Mouse (Mus musculus): ENCODE measurements around the gene Ccnl2. TPM values are rescaled to one million over a fixed set of nuclear protein-coding genes. Genes with fewer than 3 reads are reported as not detected.

The Ccnl2 gene
- 59.8 and 62.5 TPM in 2 replicates for polyA plus RNA-seq (2012; rRNA removed)

DNA sequence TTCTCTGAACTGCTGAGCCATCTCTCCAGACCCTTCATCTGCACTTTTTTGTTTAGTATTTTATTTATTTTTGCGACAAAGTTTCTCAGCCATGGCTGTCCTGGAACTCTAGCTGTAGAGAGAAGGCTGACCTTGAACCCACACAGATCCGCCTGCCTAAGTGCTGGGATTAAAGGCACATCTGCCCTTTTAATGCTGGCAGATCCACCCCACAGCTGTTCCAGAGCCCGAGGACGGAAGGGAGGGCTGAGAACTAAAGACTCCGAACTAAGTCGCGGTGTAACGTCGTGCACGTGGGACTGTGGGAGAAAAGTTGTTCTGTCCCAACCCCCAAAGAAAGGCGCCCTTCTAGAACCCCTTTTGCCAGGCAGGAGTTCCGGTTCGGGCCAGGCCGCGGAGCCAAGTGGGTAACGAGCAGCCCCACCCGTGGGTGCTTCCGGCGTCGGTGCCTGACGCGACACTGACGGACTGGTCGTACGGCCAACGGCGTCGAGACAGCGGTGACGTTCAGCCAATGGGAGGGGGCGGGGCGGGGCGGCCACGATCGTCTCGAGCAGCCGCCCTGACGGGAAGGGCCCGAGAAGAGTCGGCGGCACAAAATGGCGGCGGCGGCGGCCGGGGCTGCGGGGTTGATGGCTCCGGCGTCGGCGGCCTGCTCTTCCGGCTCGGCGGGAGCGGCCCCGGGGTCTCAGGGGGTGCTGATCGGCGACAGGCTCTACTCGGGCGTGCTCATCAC is at the start of gene Ccnl2:
Gene Ccnl2, plus strand, starts transcription at position 561 of the 736 bp plus-strand sequence.
- peak; percentile 89 for DNase-seq
- H3K4me1 ChIP-seq (ENCODE audit: control insufficient read depth, insufficient read depth, low read length) = peaks cover 8% of the 10 kb centered on the region
- TF ChIP-seq POLR2A (IDR thresholded peaks at IDR 0.05; ENCODE audit: borderline replicate concordance, extremely low read depth, low read depth, low read length) (peak; percentile 53; the same call in 1 of the 2 replicates), CTCF (IDR thresholded peaks at IDR 0.05; ENCODE audit: insufficient read depth, low read length) (no peak)
- under 1% methylated on average over 59 of the region's 60 CpGs for WGBS
- H3K4me3 ChIP-seq (replicated peaks; ENCODE audit: extremely low read depth, low read depth, low read length) = peak within 1 kb of the TSS; percentile 91

DNA sequence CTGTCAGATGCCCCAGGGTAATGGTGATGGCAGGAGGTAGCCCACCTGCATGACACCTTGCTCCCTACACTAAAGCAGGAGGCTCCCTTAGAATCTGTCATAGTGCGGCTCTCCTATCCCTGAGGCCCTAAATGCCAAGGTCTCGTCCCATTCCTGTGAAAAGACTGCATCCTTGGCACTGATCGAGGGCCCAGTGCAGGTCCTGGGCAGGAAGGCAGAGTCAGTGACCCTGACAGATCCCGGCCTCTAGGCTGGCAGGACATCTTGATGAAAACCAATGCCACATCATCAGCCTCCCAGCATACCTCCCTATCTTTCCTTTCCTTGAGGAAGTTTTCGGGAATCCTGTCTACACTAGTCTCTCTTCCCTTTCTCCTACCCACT is 42.8 kb upstream of the Ccnl2 start:
- TF ChIP-seq POLR2A (IDR thresholded peaks at IDR 0.05; ENCODE audit: borderline replicate concordance, extremely low read depth, low read depth, low read length) (no peak), CTCF (IDR thresholded peaks at IDR 0.05; ENCODE audit: insufficient read depth, low read length) (no peak)
- DNase-seq = no peak
- no peak overlapping the region for H3K4me3 ChIP-seq (replicated peaks; ENCODE audit: extremely low read depth, low read depth, low read length)
- H3K4me1 ChIP-seq (ENCODE audit: control insufficient read depth, insufficient read depth, low read length) = peaks cover 7% of the 10 kb centered on the region
- WGBS = 66% methylated on average over 5 of the region's 5 CpGs

DNA sequence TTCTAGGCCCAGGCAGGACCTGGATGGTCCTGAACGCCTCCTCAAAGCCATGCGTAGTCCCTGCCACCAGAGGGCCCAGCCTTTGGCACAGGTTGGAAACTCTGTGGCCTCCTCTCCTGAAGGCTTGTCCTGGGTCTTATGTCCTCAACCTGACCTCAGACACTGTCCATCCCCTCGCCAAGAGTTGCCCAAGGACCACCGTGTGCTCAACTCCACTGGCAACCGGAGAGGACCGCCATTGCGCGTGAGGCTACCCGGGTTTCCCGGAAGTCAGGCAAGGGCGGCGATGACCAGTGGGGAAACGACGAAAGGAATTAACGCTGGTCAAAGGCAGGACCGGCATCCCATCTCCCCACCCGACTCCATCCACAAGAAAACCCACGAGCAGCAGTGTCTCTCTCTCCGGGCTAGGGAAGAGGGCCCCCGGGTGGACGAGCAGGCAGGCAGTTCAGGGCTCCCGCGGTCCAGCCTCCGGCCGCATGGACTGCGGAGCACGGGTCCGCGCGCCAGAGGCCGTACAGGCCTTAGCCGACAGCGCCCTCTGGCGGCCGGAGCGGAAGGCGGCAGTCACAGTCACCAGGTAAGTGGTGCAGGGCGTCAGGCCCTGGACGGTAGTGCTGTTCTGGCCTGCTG is 42.3 kb upstream of the Ccnl2 start:
- under 1% methylated on average over 39 of the region's 39 CpGs for WGBS
- TF ChIP-seq POLR2A (IDR thresholded peaks at IDR 0.05; ENCODE audit: borderline replicate concordance, extremely low read depth, low read depth, low read length) (peak; percentile 62), CTCF (IDR thresholded peaks at IDR 0.05; ENCODE audit: insufficient read depth, low read length) (peak; percentile 87)
- Histone ChIP-seq H3K4me3 (replicated peaks; ENCODE audit: extremely low read depth, low read depth, low read length) (peak overlapping the region; percentile 72), H3K4me1 (ENCODE audit: control insufficient read depth, insufficient read depth, low read length) (peaks cover 7% of the 10 kb centered on the region)
- DNase-seq = peak; percentile 91

DNA sequence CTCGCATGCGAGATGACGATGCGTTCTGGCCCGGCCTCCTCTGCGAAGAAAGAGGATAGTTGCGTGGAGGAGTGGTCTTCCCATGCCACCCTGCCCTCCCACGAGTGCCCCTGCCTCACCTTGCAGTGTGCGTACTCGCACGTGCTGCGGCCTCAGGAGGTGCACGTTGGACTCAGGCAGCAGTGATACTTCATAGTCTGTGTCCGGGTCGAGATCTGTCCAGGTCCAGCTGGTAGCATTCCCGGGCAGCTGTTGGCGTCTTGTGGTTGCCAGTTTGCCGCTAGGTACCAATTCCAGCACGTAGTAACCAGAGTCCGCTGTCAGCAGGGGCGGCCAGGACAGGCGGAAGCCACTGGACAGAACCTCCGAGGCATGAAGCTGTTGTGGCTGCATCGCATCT is 41.7 kb upstream of the Ccnl2 start:
- TF ChIP-seq POLR2A (IDR thresholded peaks at IDR 0.05; ENCODE audit: borderline replicate concordance, extremely low read depth, low read depth, low read length) (no peak), CTCF (IDR thresholded peaks at IDR 0.05; ENCODE audit: insufficient read depth, low read length) (no peak)
- DNase-seq = no peak
- Histone ChIP-seq H3K4me1 (ENCODE audit: control insufficient read depth, insufficient read depth, low read length) (peaks cover 12% of the 10 kb centered on the region), H3K4me3 (replicated peaks; ENCODE audit: extremely low read depth, low read depth, low read length) (no peak overlapping the region)
- WGBS = 52% methylated on average over 24 of the region's 24 CpGs

DNA sequence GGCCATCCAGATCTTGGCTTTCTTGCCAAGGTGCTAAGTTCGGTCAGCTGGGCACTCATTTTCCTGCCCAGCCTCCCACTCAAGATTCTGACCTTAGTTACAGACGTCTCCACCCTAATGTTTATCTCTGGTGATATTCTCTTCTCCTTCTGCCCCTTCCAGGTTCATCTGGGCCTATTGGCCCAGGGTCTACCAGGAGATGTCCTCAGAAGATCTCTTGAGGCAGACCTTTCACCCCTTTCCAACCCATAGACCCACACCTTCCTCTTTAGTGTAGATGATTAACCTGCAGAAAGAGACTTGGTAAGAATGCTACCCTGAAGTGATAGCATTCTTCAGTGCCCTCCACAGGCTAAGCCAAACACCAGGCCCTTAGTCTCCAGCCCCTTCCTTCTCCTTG is 40.6 kb upstream of the Ccnl2 start:
- Histone ChIP-seq H3K4me1 (ENCODE audit: control insufficient read depth, insufficient read depth, low read length) (peaks cover 16% of the 10 kb centered on the region), H3K4me3 (replicated peaks; ENCODE audit: extremely low read depth, low read depth, low read length) (no peak overlapping the region)
- 61% methylated on average over 2 of the region's 2 CpGs for WGBS
- no peak for TF ChIP-seq POLR2A (IDR thresholded peaks at IDR 0.05; ENCODE audit: borderline replicate concordance, extremely low read depth, low read depth, low read length)
- TF ChIP-seq CTCF (IDR thresholded peaks at IDR 0.05; ENCODE audit: insufficient read depth, low read length) = no peak
- DNase-seq = no peak

DNA sequence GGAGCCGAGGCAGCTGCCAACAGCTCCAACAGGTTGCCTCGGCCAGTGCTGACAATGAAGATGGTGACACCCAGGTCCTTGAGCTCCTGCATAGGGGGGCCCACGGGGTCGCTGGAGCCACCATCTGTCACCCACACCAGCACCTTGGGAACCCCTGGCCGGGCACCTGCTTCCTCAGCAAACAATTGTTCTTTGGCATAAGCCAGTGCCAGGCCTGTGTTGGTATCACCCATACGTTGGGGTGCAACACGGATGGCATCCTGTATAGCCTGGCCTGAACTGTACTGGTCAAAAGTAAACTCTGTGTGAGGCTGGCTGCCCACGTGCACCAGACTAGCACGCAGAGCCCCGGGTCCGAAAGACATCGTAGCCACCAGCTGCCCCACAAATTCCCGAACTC is 39.5 kb upstream of the Ccnl2 start:
- Histone ChIP-seq H3K4me1 (ENCODE audit: control insufficient read depth, insufficient read depth, low read length) (peaks cover 16% of the 10 kb centered on the region), H3K4me3 (replicated peaks; ENCODE audit: extremely low read depth, low read depth, low read length) (no peak overlapping the region)
- DNase-seq = no peak
- TF ChIP-seq POLR2A (IDR thresholded peaks at IDR 0.05; ENCODE audit: borderline replicate concordance, extremely low read depth, low read depth, low read length) = no peak
- no peak for TF ChIP-seq CTCF (IDR thresholded peaks at IDR 0.05; ENCODE audit: insufficient read depth, low read length)
- WGBS = 86% methylated on average over 13 of the region's 13 CpGs

DNA sequence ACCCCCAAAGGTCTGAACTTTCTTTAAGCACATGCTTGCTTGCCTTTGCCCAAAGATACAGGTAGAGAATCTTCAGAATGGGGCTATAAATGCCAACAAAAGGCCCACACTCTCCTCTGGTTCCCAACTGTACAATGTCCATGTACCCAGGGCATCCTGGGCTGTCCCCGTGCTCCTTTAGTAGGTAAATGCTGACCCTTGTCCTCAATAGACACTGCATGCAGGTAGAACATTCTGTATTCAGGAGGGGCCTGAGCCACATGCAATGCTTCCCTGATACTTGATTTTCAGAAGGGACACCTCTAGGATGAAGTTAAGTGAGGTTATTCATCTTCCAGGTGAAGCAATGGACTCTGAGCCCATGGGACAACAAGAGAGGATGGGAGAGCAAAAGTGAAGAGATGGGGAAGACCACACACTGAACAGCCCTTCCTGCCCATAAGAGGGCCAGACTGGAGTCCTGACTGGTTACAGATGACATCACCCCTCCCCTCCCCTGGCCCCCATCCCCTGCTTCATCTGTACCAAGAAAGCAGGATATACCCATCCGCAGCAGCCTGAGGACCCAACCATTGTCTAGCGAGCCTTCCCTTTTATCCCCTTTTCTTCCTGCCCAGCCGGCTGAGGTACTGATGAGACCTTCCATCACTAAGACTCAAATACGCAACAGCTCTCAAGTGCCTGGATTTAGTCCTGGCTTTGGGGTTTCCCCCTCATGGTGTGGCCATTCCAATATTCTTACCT is 38.8 kb upstream of the Ccnl2 start:
- DNase-seq = no peak
- TF ChIP-seq POLR2A (IDR thresholded peaks at IDR 0.05; ENCODE audit: borderline replicate concordance, extremely low read depth, low read depth, low read length) (no peak), CTCF (IDR thresholded peaks at IDR 0.05; ENCODE audit: insufficient read depth, low read length) (no peak)
- WGBS = 52% methylated on average over 5 of the region's 5 CpGs
- no peak overlapping the region for H3K4me3 ChIP-seq (replicated peaks; ENCODE audit: extremely low read depth, low read depth, low read length)
- H3K4me1 ChIP-seq (ENCODE audit: control insufficient read depth, insufficient read depth, low read length) = peaks cover 16% of the 10 kb centered on the region

DNA sequence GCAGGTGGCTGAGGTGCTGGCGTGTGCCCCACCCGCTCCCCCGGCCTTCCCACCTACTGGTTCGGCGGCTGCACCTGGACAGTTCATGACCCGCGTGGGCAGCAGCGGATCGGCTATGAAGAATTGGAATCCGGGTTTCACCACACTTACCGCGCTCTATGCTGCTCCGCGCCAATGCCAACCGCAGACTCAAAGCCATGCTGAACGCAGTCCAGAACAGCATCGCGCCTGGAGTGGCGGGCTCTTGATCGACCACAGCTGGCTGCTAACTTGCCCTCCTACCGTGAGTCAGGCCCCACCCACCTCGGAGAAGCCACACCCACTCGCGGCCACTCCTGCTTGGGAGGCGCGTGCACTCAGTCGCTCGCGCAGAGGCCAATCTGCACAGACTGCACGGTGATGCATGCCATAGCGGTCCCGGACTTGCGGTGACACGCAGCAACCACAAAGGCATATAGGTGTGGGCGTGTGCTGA is 38.0 kb upstream of the Ccnl2 start, which contains the start of gene Vwa1:
Gene Vwa1, minus strand, starts transcription at position 419 of the 475 bp plus-strand sequence.
- under 1% methylated on average over 35 of the region's 35 CpGs for WGBS
- Histone ChIP-seq H3K4me1 (ENCODE audit: control insufficient read depth, insufficient read depth, low read length) (peaks cover 16% of the 10 kb centered on the region), H3K4me3 (replicated peaks; ENCODE audit: extremely low read depth, low read depth, low read length) (peak within 1 kb of the TSS; percentile 50)
- DNase-seq = peak; percentile 91
- no peak for TF ChIP-seq CTCF (IDR thresholded peaks at IDR 0.05; ENCODE audit: insufficient read depth, low read length)
- TF ChIP-seq POLR2A (IDR thresholded peaks at IDR 0.05; ENCODE audit: borderline replicate concordance, extremely low read depth, low read depth, low read length) = peak; percentile 89; the same call in 1 of the 2 replicates

All from lung, adult 2 months (tissue).